Mouse (Mus musculus): ENCODE results near the gene Ccdc51.

GRCm38 (mm10) chr9:109127076-109127475, 44.8 kb downstream of the Ccdc51 start:
- TF ChIP-seq CTCF (IDR thresholded peaks at IDR 0.05; ENCODE audit: low read depth, low read length) (no peak), EP300 (IDR thresholded peaks at IDR 0.05; ENCODE audit: insufficient read depth, low read depth, low read length) (no peak), POLR2A (IDR thresholded peaks at IDR 0.05; ENCODE audit: insufficient read depth, low read length) (no peak)

Data from ES-Bruce4 (cell line).